Mouse (Mus musculus) CH12.LX (cell line): Measurements from ENCODE around the gene Gm20388.
A peak's percentile ranks its signal among the peaks of the same experiment; 100 is the strongest.

Source experiments
- CTCF ChIP-seq, 2 experiments: IDR thresholded peaks in 1 of 2; conservative IDR thresholded peaks in 1 of 2; 2 replicates each; pipeline ENCODE4 v1.5.1; 2011 to 2012; ENCODE audit warnings: low read depth in 2 of 2, low read length in 2 of 2, improper control_type of control experiment in 1 of 2, inconsistent platforms in 1 of 2, mild to moderate bottlenecking in 1 of 2, moderate library complexity in 1 of 2
- EP300 ChIP-seq: IDR thresholded peaks from 2 replicates; pipeline ENCODE4 v1.6.1; 2011; ENCODE audit warnings: low read length, improper control_type of control experiment
- HCFC1 ChIP-seq: IDR thresholded peaks from 2 replicates; pipeline ENCODE4 v1.6.1; 2012; ENCODE audit warnings: low read depth, mild to moderate bottlenecking, inconsistent platforms, low read length, improper control_type of control experiment
- JUN ChIP-seq: IDR thresholded peaks from 2 replicates; pipeline ENCODE4 v1.6.1; 2011; ENCODE audit warnings: low read depth, mild to moderate bottlenecking, low read length, improper control_type of control experiment, moderate library complexity; ENCODE audit not compliant: insufficient read depth
- TBP ChIP-seq: conservative IDR thresholded peaks from 2 replicates; pipeline ENCODE4 v1.6.1; 2011; ENCODE audit warnings: low read depth, low read length, improper control_type of control experiment
- ZC3H11A ChIP-seq: IDR thresholded peaks from 2 replicates; pipeline ENCODE4 v1.6.1; 2012; ENCODE audit warnings: low read depth, mild to moderate bottlenecking, inconsistent platforms, low read length, improper control_type of control experiment

- no peak for TF ChIP-seq ZC3H11A
- TF ChIP-seq HCFC1: no peak
- no peak for TF ChIP-seq CTCF (conservative IDR thresholded peaks at IDR 0.05 in 1 of 2, IDR thresholded peaks at IDR 0.05 in 1 of 2; ENCODE audit: low read depth in 2 of 2, low read length in 2 of 2)
- peak; percentile 46; the same call in 1 of the 2 replicates for TF ChIP-seq EP300
- no peak for TF ChIP-seq JUN
- no peak for TF ChIP-seq TBP
These were observed 921.4 kb downstream of the Gm20388 start for GRCm38 (mm10) chr8:120832022-120832421.
